Mouse (Mus musculus) ES-E14 (cell line): ENCODE results near the gene Unk. TPM values are rescaled to one million over a fixed set of nuclear protein-coding genes. Genes with fewer than 3 reads are reported as not detected.

Source experiments
- DNase-seq: peaks from one replicate; pipeline ENCODE4 v3.0.0-alpha.2; 2013; ENCODE audit warnings: low read depth, low spot score
- H3K27ac ChIP-seq: 2 replicates; pipeline ENCODE4 v1.5.1; 2012; ENCODE audit warnings: low read depth, mild to moderate bottlenecking, low read length, moderate library complexity, mixed read lengths; ENCODE audit not compliant: poor library complexity, insufficient read depth, severe bottlenecking
- H3K36me3 ChIP-seq: 2 replicates; pipeline ENCODE4 v1.6.1; 2012; ENCODE audit warnings: mild to moderate bottlenecking, low read length, moderate library complexity, mixed read lengths; ENCODE audit not compliant: control insufficient read depth, poor library complexity, insufficient read depth, severe bottlenecking
- H3K4me1 ChIP-seq, 2 experiments: fragments of 150-350 bp in 1 of 2; sonication (generic) in 1 of 2; 2 replicates each; pipeline ENCODE4 v1.6.1; 2012; ENCODE audit warnings: low read length in 2 of 2, mild to moderate bottlenecking in 1 of 2, mixed read lengths in 1 of 2; ENCODE audit not compliant: control insufficient read depth in 2 of 2, insufficient read depth in 2 of 2, poor library complexity in 1 of 2
- H3K4me3 ChIP-seq, 2 experiments: fragments of 150-350 bp in 1 of 2; sonication (generic) in 1 of 2; 2 replicates each; pipeline ENCODE4 v1.5.1; 2012; ENCODE audit warnings: low read length in 2 of 2, low read depth in 1 of 2, mild to moderate bottlenecking in 1 of 2, mixed read lengths in 1 of 2; ENCODE audit not compliant: insufficient read depth in 1 of 2, poor library complexity in 1 of 2, severe bottlenecking in 1 of 2
- H3K9ac ChIP-seq: 2 replicates; pipeline ENCODE4 v1.6.1; 2012; ENCODE audit warnings: low read depth, mild to moderate bottlenecking, low read length, mixed read lengths; ENCODE audit not compliant: poor library complexity, insufficient read depth, severe bottlenecking
- H3K9me3 ChIP-seq: fragments of 150-350 bp; sonication (generic); 2 replicates; pipeline ENCODE4 v1.6.1; 2012; ENCODE audit warnings: low read depth, mild to moderate bottlenecking, low read length; ENCODE audit not compliant: control insufficient read depth, insufficient read depth
- CHD2 ChIP-seq: IDR thresholded peaks from 2 replicates; pipeline ENCODE4 v1.6.1; 2014; ENCODE audit warnings: mild to moderate bottlenecking, low read depth, low read length, inconsistent platforms
- HCFC1 ChIP-seq: IDR thresholded peaks from 2 replicates; pipeline ENCODE4 v1.6.1; 2012; ENCODE audit warnings: low read length, inconsistent platforms, borderline replicate concordance; ENCODE audit not compliant: insufficient read depth
- MAFK ChIP-seq: IDR thresholded peaks from 2 replicates; pipeline ENCODE4 v1.6.1; 2014; ENCODE audit warnings: mild to moderate bottlenecking, low read depth, low read length, inconsistent platforms; ENCODE audit not compliant: insufficient read depth
- ZC3H11A ChIP-seq: IDR thresholded peaks from 2 replicates; pipeline ENCODE4 v1.6.1; 2012; ENCODE audit warnings: low read depth, mild to moderate bottlenecking, inconsistent platforms, low read length, borderline replicate concordance
- ZNF384 ChIP-seq: IDR thresholded peaks from 2 replicates; pipeline ENCODE4 v1.6.1; 2012; ENCODE audit warnings: low read depth, low read length, inconsistent platforms
- in situ Hi-C, 2 experiments: fragments of 600-800 bp; cut with MboI; formaldehyde crosslinking; loops; one replicate each; pipeline ENCODE4 v1.15.1; 2025; ENCODE audit warnings: low sequenced_read_pairs in 2 of 2, inconsistent platforms in 1 of 2; ENCODE audit not compliant: unreplicated experiment in 2 of 2
- total RNA-seq: library from RNA; depleted of rRNA; stranded (reverse); fragments of 300-350 nt; gene quantifications from 2 replicates; pipeline ENCODE4 v1.2.3, GENCODE M21; 2012

The Unk gene
- total RNA-seq, 1 experiment = 32.5 TPM

- Histone ChIP-seq H3K36me3 (peaks cover 5% of the 10 kb centered on the region; the same call in 1 of the 2 replicates), H3K9ac (no peak overlapping the region), H3K4me3 (no peak overlapping the region), H3K4me1 (peaks cover 0 to 2% of the 10 kb centered on the region in 2 experiments; a peak in 1 of 4 replicates), H3K27ac (no peak overlapping the region), H3K9me3 (no peaks in the 10 kb centered on the region)
- in situ Hi-C loops = no loop called here
- DNase-seq = no peak
- TF ChIP-seq CHD2 = no peak
Observed at GRCm38 (mm10) chr11:116065345-116065744, 35.2 kb downstream of the Unk start.

DNA sequence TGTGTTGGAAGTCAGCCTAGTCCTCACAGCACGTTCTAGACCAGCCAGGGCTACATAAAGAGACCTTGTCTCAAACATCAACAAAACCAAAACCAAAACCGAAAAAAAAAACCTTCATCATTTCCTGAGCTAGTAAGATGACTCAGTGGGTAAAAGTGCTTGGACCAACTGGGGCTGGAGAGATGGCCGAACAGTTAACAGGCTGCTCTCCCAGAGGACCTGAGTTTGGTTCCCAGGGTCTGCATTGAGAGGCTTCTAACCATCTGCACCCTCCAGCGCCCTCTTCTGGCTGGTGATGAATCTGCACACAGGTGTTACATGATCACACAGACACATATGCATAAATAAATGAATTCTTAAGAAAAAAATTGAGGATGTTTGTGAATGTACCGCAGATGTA lies 41.4 kb downstream of the Unk start:
- in situ Hi-C loops = no loop called here
- H3K9me3 ChIP-seq = no peaks in the 10 kb centered on the region
- H3K27ac ChIP-seq = no peak overlapping the region
- no peak overlapping the region for H3K9ac ChIP-seq
- H3K4me1 ChIP-seq = peaks cover 0 to 9% of the 10 kb centered on the region in 2 experiments; a peak in 1 of 4 replicates
- H3K4me3 ChIP-seq = no peak overlapping the region
- DNase-seq = peak; percentile 79
- no peaks in the 10 kb centered on the region for H3K36me3 ChIP-seq
- TF ChIP-seq ZNF384 = no peak
- TF ChIP-seq HCFC1 = no peak

DNA sequence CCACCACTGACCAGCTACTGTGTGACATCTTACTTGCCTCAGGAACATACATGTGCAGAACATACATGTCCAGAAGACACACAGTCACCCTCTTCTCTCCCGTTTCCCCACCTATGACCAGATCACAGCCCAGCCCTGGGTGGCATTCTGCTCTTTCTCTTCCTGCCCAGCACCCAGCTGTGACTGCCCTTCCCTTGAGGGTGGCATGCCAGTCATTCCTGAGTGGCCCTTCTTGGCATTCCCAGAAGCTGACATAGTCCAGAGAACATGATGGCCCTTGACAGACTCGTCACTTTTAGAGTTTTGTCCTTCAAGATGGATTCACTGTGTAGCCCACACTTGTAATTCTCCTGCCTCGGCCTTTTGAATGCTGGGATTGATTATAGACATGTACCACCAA lies 42.5 kb downstream of the Unk start:
- no peak overlapping the region for H3K27ac ChIP-seq
- no peaks in the 10 kb centered on the region for H3K9me3 ChIP-seq
- H3K4me1 ChIP-seq = peaks cover 0 to 13% of the 10 kb centered on the region in 2 experiments; a peak in 2 of 4 replicates
- no peak overlapping the region for H3K9ac ChIP-seq
- TF ChIP-seq HCFC1 (no peak), MAFK (no peak), CHD2 (no peak), ZNF384 (no peak), ZC3H11A (no peak)
- DNase-seq = no peak
- no peak overlapping the region for H3K4me3 ChIP-seq
- H3K36me3 ChIP-seq = no peaks in the 10 kb centered on the region
- in situ Hi-C loops = no loop called here

DNA sequence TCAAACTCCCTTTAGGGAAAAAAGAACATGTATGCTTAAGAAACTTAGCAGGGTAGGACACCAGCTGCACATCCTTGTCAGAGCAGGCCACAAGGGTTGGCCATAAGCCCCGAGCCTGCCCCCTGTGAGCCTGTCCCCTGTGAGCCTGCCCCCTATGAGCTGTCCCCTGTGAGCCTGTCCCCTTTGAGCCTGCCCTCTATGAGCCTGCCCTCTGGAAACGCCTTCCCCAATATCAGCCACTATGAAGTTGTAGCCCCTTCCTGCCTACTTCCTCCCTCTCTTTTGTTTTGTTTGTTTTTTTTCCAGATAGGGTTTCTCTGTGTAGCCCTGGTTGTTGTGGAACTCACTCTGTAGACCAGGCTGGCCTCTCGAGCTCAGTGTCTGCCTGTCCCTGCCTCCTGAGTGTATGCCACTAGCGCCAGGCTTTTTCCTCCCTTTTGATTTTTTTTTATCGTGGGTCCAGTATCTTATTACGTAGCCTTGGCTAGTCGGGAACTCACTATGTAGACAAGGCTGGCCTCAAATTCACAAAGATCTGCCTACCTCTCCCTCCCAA lies 44.4 kb downstream of the Unk start:
- H3K27ac ChIP-seq = no peak overlapping the region
- H3K36me3 ChIP-seq = peaks cover 4% of the 10 kb centered on the region; the same call in 1 of the 2 replicates
- H3K4me3 ChIP-seq = no peak overlapping the region

GRCm38 (mm10) chr11:116075539-116076265 lies 45.6 kb downstream of the Unk start:
- in situ Hi-C loops = no loop called here
- no peak for TF ChIP-seq ZNF384
- no peak for TF ChIP-seq MAFK
- TF ChIP-seq HCFC1 = no peak
- TF ChIP-seq ZC3H11A = no peak
- TF ChIP-seq CHD2 = no peak
- Histone ChIP-seq H3K27ac (no peak overlapping the region), H3K4me3 (no peak overlapping the region), H3K9me3 (no peaks in the 10 kb centered on the region), H3K9ac (no peak overlapping the region), H3K36me3 (peaks cover 13% of the 10 kb centered on the region; the same call in 1 of the 2 replicates), H3K4me1 (peaks cover 6 to 27% of the 10 kb centered on the region in 2 experiments)
- DNase-seq = no peak

More for the DNA sequence above, 44.4 kb downstream of the Unk start:
- in situ Hi-C loops = no loop called here
- Histone ChIP-seq H3K9me3 (no peaks in the 10 kb centered on the region), H3K4me1 (peaks cover 6 to 22% of the 10 kb centered on the region in 2 experiments), H3K9ac (no peak overlapping the region)
- TF ChIP-seq HCFC1 (no peak), ZNF384 (no peak), MAFK (no peak), CHD2 (no peak), ZC3H11A (no peak)
- DNase-seq = no peak
